Mouse (Mus musculus) heart, postnatal 0 days (tissue): ENCODE data around the gene Mapkapk2. TPM values are rescaled to one million over a fixed set of nuclear protein-coding genes. Genes with fewer than 3 reads are reported as not detected.

Experiments
- ATAC-seq: fragments of 200-750 bp; cut with Nextera tagmentation; 2 replicates; pipeline ENCODE4 v1.8.0; 2017; ENCODE audit warnings: low read depth, moderate number of reproducible peaks, moderate library complexity; ENCODE audit not compliant: insufficient read depth
- DNase-seq: peaks from one replicate; pipeline ENCODE4 v3.0.0-alpha.2; 2016; ENCODE audit warnings: low spot score
- H3K27ac ChIP-seq: fragments of 300-500 bp; sonication (generic); 2 replicates; pipeline ENCODE4 v1.5.1; 2014; ENCODE audit warnings: low read depth, mild to moderate bottlenecking
- H3K27me3 ChIP-seq: fragments of 300-500 bp; sonication (generic); 2 replicates; pipeline ENCODE4 v1.6.1; 2014; ENCODE audit warnings: low read length, mixed read lengths; ENCODE audit not compliant: control insufficient read depth, insufficient read depth
- H3K36me3 ChIP-seq: fragments of 300-500 bp; sonication (generic); replicated peaks from 2 replicates; pipeline ENCODE4 v1.6.1; 2014; ENCODE audit warnings: low read length, mixed read lengths; ENCODE audit not compliant: control insufficient read depth, insufficient read depth
- H3K4me1 ChIP-seq: fragments of 300-500 bp; sonication (generic); 2 replicates; pipeline ENCODE4 v1.6.1; 2014; ENCODE audit warnings: antibody characterized with exemption; ENCODE audit not compliant: control insufficient read depth, insufficient read depth
- H3K4me2 ChIP-seq: fragments of 300-500 bp; sonication (generic); 2 replicates; pipeline ENCODE4 v1.6.1; 2014; ENCODE audit warnings: low read depth, mild to moderate bottlenecking, low read length, moderate library complexity
- H3K4me3 ChIP-seq: fragments of 300-500 bp; sonication (generic); 2 replicates; pipeline ENCODE4 v1.5.1; 2014; ENCODE audit warnings: low read depth, low read length
- H3K9ac ChIP-seq: fragments of 300-500 bp; sonication (generic); replicated peaks from 2 replicates; pipeline ENCODE4 v1.6.1; 2014; ENCODE audit warnings: low read depth, low read length, mixed read lengths
- H3K9me3 ChIP-seq: fragments of 300-500 bp; sonication (generic); replicated peaks from 2 replicates; pipeline ENCODE4 v1.6.1; 2016; ENCODE audit warnings: low read length; ENCODE audit not compliant: control insufficient read depth
- CTCF ChIP-seq: IDR thresholded peaks from 2 replicates; pipeline ENCODE4 v1.5.1; 2016; ENCODE audit warnings: antibody characterized with exemption, control low read depth, low read depth
- EP300 ChIP-seq: IDR thresholded peaks from 2 replicates; pipeline ENCODE4 v1.6.1; 2016; ENCODE audit warnings: antibody characterized with exemption, low read depth
- WGBS: fragments of 180-500 bp; shearing (Covaris S2); extraction: QIAGEN DNeasy Blood & Tissue Kit; methylation state at CpG from one replicate; pipeline ENCODE4 v1.1.7; 2014; 5-methylcytosine and 5-hydroxymethylcytosine counted together
- polyA plus RNA-seq: library from polyadenylated mRNA; unstranded; fragments of >200 nt; fragmentation: Nextera tagmentation; extraction: Ambion mirVana; gene quantifications from 2 replicates; pipeline ENCODE4 v1.2.1, GENCODE M21; 2015
- total RNA-seq: library from RNA; depleted of rRNA; stranded (reverse); fragments of >200 nt; gene quantifications from 2 replicates; pipeline ENCODE4 v1.2.3, GENCODE M21; 2014; ENCODE audit warnings: low replicate concordance

Mapkapk2 gene
- total and polyA plus RNA-seq, 2 experiments from 2014 or later, result 69.9 to 302 TPM

GRCm38 (mm10) chr1:131053656-131054055, 44.0 kb downstream of the Mapkapk2 start:
- Histone ChIP-seq H3K27ac (no peak overlapping the region), H3K4me3 (no peak overlapping the region), H3K4me2 (no peak overlapping the region), H3K4me1 (peaks cover 3% of the 10 kb centered on the region; the same call in 1 of the 2 replicates), H3K9ac (no peak overlapping the region), H3K9me3 (no peaks in the 10 kb centered on the region), H3K27me3 (no peaks in the 10 kb centered on the region), H3K36me3 (peaks cover 59% of the 10 kb centered on the region)
- no peak for ATAC-seq
- TF ChIP-seq CTCF (no peak), EP300 (no peak)
- 62% methylated on average over 4 of the region's 4 CpGs for WGBS
- DNase-seq, result no peak

- H3K4me1 ChIP-seq, result no peaks in the 10 kb centered on the region
- no peaks in the 10 kb centered on the region for H3K27me3 ChIP-seq
- 6% methylated on average over 8 of the region's 8 CpGs for WGBS
- peaks cover 57% of the 10 kb centered on the region for H3K36me3 ChIP-seq
- no peak overlapping the region for H3K27ac ChIP-seq
- no peak for TF ChIP-seq EP300
- peak; percentile 84 for TF ChIP-seq CTCF
- H3K4me2 ChIP-seq, result no peak overlapping the region
- ATAC-seq (peak; percentile 69), DNase-seq (peak; percentile 87)
- no peak overlapping the region for H3K4me3 ChIP-seq
- H3K9ac ChIP-seq, result no peak overlapping the region
- H3K9me3 ChIP-seq, result no peaks in the 10 kb centered on the region
Measured at GRCm38 (mm10) chr1:131053239-131053638, 44.4 kb downstream of the Mapkapk2 start.

GRCm38 (mm10) chr1:131051073-131051472, 46.6 kb downstream of the Mapkapk2 start:
- H3K4me1 ChIP-seq, result peaks cover under 1% of the 10 kb centered on the region; the same call in 1 of the 2 replicates
- no peak overlapping the region for H3K4me2 ChIP-seq
- 52% methylated on average over 7 of the region's 7 CpGs for WGBS
- no peak overlapping the region for H3K4me3 ChIP-seq
- ATAC-seq (no peak; the same call in 1 of the 2 replicates), DNase-seq (no peak)
- H3K36me3 ChIP-seq, result peaks cover 36% of the 10 kb centered on the region
- no peaks in the 10 kb centered on the region for H3K27me3 ChIP-seq
- no peaks in the 10 kb centered on the region for H3K9me3 ChIP-seq
- TF ChIP-seq CTCF (no peak), EP300 (no peak)
- H3K9ac ChIP-seq, result no peak overlapping the region
- H3K27ac ChIP-seq, result no peak overlapping the region

- Histone ChIP-seq H3K36me3 (peaks cover 32% of the 10 kb centered on the region), H3K27me3 (no peaks in the 10 kb centered on the region), H3K4me3 (no peak overlapping the region), H3K9ac (no peak overlapping the region), H3K4me2 (no peak overlapping the region), H3K27ac (no peak overlapping the region; the same call in 1 of the 2 replicates), H3K9me3 (no peaks in the 10 kb centered on the region), H3K4me1 (peaks cover 5% of the 10 kb centered on the region; the same call in 1 of the 2 replicates)
- ATAC-seq, result no peak
- TF ChIP-seq EP300 (no peak), CTCF (no peak)
- WGBS, result 82% methylated on average over 5 of the region's 5 CpGs
- no peak for DNase-seq
Measured at GRCm38 (mm10) chr1:131050617-131051016, 47.0 kb downstream of the Mapkapk2 start.

- H3K27me3 ChIP-seq, result no peaks in the 10 kb centered on the region
- 86% methylated on average over 5 of the region's 5 CpGs for WGBS
- H3K36me3 ChIP-seq, result peaks cover 26% of the 10 kb centered on the region
- TF ChIP-seq CTCF (no peak), EP300 (no peak)
- ATAC-seq (no peak), DNase-seq (no peak)
- no peak overlapping the region for H3K27ac ChIP-seq
- H3K4me2 ChIP-seq, result no peak overlapping the region
- no peaks in the 10 kb centered on the region for H3K9me3 ChIP-seq
- no peak overlapping the region for H3K9ac ChIP-seq
- peaks cover 7% of the 10 kb centered on the region; the same call in 1 of the 2 replicates for H3K4me1 ChIP-seq
- H3K4me3 ChIP-seq, result no peak overlapping the region
Measured at GRCm38 (mm10) chr1:131050011-131050410, 47.6 kb downstream of the Mapkapk2 start.

GRCm38 (mm10) chr1:131049361-131049806, 48.2 kb downstream of the Mapkapk2 start:
- no peak overlapping the region for H3K9ac ChIP-seq
- no peak overlapping the region for H3K27ac ChIP-seq
- 76% methylated on average over 5 of the region's 5 CpGs for WGBS
- TF ChIP-seq EP300 (no peak), CTCF (no peak)
- H3K36me3 ChIP-seq, result peaks cover 19% of the 10 kb centered on the region
- DNase-seq (no peak), ATAC-seq (no peak)
- no peaks in the 10 kb centered on the region for H3K27me3 ChIP-seq
- no peaks in the 10 kb centered on the region for H3K9me3 ChIP-seq
- H3K4me2 ChIP-seq, result no peak overlapping the region
- H3K4me1 ChIP-seq, result peaks cover 7% of the 10 kb centered on the region; the same call in 1 of the 2 replicates
- no peak overlapping the region for H3K4me3 ChIP-seq
